Mouse (Mus musculus): ENCODE measurements around the gene Tfb2m.

Tfb2m gene

GRCm38 (mm10) chr1:179545768-179546550 lies at the start of gene Tfb2m, which contains the start of gene Cnst:
Gene Tfb2m (minus strand): TSS chr1:179546267.
Gene Cnst (plus strand): TSS chr1:179546370.
- DNase-seq = peak; percentile 98 to 99

- DNase-seq = peak in 1 of 2 experiments; percentile 14
These were observed 46.9 kb upstream of the Tfb2m start for GRCm38 (mm10) chr1:179592972-179593371.

DNA sequence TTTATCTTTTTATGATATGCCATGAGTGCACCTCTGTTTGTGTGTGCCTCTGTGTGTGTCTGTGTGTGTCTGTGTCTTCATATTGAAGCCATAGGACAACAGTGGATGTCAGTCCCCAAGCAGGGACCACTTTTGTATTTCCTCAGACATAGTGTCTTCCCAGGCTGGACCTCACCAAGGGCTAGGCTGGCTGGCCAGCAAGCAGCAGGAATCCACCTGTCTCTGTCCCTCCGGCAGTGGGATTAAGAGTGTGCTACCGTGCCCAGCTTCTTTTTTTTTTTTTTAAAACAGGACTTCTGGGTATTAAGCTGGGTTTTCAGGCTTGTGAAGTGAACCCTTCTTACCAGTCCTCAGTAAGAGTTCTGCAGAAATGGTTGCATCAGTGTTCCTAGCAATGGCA lies 46.1 kb upstream of the Tfb2m start:
- no peak for DNase-seq

- no peak for DNase-seq
These were observed 45.6 kb upstream of the Tfb2m start for GRCm38 (mm10) chr1:179591639-179592038.

DNA sequence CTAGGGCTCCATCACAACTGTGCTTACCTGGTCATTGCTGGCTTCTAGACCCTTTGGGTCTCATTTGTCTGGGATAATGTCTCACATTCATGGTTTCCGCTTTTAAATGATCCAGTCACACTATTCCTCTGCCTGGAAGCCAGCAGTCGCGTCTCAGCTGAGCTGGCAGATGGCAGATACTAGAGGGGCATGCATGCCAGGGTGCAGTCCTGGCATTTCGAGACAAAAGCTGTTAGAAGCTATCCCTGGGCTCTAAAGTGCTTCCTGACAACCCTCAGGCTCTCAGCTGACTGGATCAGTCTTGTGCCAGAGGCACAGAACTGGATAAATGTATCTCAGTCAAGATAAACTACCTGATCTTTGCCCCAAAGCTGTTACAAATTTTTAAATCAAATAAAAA lies 42.2 kb upstream of the Tfb2m start:
- no peak for DNase-seq

GRCm38 (mm10) chr1:179586430-179587095 lies 40.5 kb upstream of the Tfb2m start:
- no peak for DNase-seq

DNA sequence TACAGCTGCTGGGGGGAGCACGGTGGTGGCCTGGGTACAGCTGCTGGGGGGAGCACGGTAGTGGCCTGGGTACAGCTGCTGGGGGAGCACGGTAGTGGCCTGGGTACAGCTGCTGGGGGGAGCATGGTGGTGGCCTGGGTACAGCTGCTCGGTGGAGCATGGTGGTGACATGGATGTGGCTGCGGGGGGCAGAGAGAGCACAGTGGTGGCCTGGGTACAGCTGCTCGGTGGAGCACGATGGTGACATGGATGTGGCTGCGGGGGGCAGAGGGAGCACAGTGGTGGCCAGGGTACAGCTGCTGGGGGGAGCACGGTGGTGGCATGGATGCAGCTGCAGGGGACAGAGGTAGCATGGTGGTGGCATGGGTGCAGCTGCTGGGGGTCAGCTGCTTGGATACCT lies 39.6 kb upstream of the Tfb2m start:
- DNase-seq = no peak

DNA sequence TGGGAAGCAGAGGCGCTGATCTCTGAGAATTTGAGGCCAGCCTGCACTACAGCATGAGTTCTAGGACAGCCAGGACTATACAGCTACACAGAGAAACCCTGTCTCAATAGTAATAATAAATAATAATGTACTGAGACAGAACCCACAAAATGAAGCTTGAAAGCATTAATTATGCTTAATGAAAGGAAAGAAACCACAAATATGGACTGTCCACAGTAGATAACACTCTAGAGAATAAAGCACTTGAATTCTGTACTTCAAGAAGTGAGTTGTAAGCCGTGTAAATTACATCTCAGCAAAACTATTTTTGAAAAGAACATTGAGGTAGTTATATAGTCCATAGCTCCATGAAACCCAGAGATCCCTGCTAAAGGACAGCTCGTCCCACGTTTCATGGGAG lies 38.2 kb upstream of the Tfb2m start:
- DNase-seq = no peak

DNA sequence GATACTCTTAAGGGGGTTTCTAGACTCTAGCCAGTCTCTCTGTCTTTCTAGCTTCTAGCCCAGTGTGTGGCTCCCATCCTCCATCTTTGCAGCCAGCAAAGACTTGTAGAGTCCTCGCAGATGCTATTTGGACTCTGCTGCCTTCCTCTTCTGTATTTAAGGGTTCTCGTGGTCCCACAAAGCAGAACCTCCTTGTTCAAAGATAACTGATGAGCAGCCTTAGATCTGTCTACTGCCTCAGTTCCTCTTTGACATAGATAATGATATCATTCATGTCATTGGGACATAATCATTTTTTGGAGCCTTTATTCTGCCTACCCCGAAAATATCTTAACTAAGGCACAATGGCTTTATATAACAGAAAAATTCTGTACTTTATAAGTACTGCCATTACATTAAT lies 37.0 kb upstream of the Tfb2m start:
- DNase-seq = no peak

DNA sequence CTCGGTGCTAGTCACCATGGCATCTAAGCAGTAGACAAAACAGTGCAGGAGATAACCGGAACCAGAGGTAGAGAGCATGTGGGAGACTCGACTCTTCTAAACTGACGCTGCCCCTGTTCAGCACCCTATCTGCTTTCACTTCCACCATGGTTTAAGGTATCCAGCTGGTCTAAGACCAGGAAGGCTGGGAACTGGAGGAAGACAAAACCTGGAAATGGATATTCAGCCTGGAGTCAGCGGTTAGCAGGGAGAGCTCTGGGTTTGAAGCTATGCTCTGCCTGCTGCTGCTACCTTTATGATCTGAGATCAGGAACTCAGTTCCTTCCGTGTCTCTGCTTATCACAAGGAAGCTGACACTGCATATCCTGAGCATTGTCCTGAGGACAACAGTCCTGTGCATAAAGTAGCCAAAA lies 36.0 kb upstream of the Tfb2m start:
- DNase-seq = peak; percentile 14 to 37

GRCm38 (mm10) chr1:179581422-179581821 lies 35.4 kb upstream of the Tfb2m start:
- no peak for DNase-seq

DNA sequence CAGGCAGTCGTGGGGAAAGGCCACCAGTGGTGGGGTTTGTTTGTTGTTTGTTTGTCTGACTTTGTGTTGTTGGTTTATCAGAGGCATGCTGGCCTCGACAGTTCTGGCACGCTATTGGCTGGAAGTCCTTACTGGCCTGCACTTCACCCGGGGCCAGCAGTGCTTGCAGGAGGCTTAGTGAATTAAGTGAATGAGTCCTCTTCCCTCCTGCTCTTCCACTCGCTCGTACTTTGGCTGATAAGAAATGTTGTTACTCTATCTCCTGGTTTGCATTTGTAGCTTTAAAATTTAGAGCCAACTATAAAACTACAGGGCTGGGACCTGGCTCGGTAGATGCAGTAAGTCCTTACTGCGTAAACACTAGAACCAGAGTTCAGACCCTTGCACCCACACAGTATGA lies 34.1 kb upstream of the Tfb2m start:
- DNase-seq = no peak

DNA sequence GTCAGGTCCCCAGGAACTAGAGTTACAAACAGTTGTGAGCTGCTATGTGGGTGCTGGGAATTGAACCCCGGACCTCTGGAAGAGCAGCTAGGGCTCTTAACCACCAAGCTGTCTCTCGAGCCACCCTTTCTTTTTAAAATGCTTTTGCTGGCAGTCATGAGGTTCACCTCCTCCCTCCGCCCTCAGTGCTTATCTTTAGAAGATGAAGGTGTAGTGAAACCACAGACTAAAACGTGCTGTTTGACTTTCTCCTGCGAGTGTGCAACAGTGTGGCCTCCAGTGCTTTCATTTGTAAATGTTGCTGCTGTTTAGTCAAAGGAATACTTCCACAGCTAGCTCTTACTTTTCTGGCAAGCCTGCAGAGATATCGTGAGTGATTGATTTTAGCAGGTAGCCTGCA lies 32.6 kb upstream of the Tfb2m start:
- no peak for DNase-seq

DNA sequence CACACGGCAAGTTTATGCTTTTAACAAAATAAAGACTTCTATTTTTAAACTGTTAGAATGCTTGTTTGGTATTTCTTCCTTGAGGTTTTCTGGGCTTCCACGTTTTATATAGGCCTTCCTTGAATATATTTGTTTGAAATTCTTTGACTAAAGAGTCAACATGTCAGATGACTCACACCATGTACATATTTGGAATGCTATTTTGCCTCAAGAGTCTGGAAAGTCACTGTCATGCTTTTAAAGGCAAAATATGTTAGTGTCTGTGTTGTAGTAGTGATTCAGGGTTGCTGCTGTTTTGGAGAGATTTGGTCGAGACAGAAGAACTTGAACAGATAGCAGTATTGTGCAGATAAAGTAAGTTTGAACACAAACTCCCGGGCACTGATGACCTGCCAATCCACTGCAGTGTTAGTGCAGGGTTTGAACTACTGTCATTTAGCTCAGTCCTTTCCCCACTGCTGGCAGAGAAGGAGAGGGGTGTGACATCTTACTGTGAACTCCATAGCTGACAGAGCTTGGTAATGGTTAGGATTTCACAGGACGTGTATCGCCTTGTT lies 27.7 kb upstream of the Tfb2m start:
- no peak for DNase-seq

DNA sequence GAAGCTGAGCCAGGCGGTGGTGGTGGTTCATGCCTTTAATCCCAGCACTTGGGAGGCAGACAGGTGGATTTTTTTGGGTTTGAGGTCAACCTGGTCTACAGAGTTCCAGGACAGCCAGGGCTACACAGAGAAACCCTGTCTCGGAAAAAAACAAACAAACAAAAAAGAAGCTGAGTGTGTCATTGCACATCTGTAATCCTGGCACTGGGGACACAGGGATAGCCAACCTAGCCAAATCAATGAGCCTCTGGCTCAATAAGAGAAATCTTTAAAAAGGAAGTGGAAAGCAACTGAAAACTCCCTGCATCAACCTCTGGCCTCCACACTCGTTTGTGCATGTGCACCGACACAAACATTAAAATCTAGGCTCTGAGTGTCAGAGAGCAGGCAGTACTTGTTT lies 25.6 kb upstream of the Tfb2m start:
- DNase-seq = no peak

GRCm38 (mm10) chr1:179570482-179570881 lies 24.4 kb upstream of the Tfb2m start:
- no peak for DNase-seq

DNA sequence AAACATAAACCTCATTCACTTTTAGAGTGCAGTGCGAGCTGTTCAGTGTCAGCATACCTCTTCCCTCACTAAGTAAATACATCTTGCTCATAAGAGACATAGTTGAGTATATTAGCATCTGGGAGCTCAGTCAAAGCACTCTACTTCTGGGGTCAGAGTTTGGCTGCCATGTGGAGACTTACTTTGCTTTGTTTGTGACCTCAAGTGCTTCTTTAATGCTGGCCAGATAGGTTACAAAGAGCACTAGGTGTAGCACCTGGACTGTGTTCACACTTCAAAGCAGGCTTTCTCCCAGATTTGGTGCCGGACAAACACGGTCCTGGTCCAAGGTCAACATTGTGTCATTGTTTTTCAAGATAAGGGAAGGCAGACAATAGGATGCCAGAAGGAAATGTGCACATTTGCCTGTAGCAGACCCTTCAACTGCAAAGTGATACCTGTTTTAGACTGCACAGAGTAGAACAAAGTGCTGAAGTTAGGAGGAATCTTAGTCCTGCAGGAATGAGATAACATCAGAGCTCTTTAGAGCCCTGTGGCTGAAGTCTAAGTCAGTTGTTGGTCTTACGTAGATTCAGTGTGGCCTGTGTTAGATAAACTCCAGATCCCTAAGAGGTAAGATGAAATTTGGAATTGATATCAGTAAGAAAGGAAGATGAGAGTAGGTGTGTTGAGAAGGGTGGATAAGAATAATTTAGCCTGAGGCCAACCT lies 22.8 kb upstream of the Tfb2m start:
- DNase-seq = no peak

GRCm38 (mm10) chr1:179567558-179567957 lies 21.5 kb upstream of the Tfb2m start:
- DNase-seq = no peak

GRCm38 (mm10) chr1:179563926-179564325 lies 17.9 kb upstream of the Tfb2m start:
- DNase-seq = peak; percentile 22 to 38

- no peak for DNase-seq
These were observed 17.1 kb upstream of the Tfb2m start for GRCm38 (mm10) chr1:179563211-179563610.

DNA sequence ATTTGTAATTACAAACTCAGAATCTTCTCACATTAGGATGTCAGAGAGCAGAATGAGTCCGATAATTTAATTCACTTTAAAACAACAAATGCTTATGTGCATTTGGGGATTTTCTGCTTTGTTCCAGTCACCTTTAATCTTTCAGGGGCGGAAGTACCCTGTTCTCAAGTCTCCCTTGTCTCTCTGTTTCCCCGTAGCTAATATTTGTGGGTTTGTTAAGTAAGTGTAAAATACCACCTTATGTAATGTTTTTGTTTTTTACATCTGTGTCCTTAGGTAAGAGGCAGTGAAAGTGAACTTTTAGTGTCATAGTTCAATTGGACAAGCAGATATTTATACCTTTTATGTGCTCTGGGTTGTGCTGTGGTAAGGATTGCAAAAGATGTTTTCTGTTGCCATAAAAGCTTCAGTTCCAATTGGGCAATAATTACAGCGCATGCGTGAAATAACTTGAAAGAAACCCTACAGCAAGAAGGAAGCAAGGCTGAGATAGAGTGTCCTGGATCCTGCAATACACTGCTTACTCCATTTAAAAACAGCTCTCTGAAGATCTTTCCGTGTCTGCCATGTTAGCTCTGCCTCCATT lies 14.9 kb upstream of the Tfb2m start:
- DNase-seq = no peak

DNA sequence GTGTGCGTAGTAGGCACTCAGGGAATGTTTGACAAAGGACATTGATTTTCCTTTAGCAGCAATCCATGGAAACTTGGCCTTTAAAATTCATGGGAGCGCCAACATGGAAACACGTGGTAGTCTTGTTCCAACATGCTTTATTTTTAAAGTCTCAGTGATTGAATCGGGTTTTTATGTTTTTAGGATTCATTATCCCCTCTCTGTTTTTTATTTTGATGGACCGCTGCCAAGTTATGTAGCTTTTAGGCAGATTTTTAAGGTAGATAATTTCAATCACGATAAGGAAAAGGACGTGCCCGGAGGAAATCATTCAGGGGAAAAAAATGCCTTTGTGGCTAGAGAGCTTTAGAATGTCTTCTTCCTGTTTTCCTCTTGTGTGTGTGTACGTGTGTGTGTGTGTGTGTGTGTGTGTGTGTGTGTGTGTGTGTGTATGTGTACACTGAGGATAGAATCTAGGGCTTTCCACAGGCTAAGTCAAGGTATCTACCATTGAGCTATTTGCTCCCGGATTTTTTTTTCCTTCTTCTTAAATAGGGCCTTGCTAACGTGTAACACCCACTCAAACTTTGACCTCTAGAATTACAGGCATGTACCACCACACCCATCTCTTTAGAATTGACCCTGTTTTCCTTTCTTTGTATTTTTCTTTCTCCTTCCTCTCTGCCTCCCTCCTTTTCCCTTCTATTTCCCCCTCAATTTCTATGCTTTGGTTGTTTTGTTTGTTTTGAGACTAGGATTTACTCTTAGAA lies 13.6 kb upstream of the Tfb2m start:
- no peak for DNase-seq

All from kidney, postnatal 4 days (tissue).